Mouse (Mus musculus): ENCODE data around the gene Cyp4f18. TPM values are rescaled to one million over a fixed set of nuclear protein-coding genes. Genes with fewer than 3 reads are reported as not detected.
"Not testable (repeated sequence)": the region's sequence is repeated elsewhere in the genome, so short reads cannot be mapped to it uniquely, and the experiment has no call there.

The Cyp4f18 gene
- polyA plus RNA-seq, 1 experiment from 2014 or later, result 1.3 TPM

GRCm38 (mm10) chr8:71961796-71962195 lies 47.6 kb downstream of the Cyp4f18 start:
- Histone ChIP-seq H3K9ac (ENCODE audit: low read length) (no peak overlapping the region), H3K4me1 (replicated peaks; ENCODE audit: control insufficient read depth, insufficient read depth) (no peaks in the 10 kb centered on the region), H3K4me3 (ENCODE audit: low read depth, low read length) (no peak overlapping the region), H3K9me3 (ENCODE audit: control insufficient read depth, low read length) (no peaks in the 10 kb centered on the region), H3K27ac (replicated peaks) (no peak overlapping the region), H3K4me2 (replicated peaks; ENCODE audit: low read depth) (no peak overlapping the region), H3K27me3 (ENCODE audit: control insufficient read depth, insufficient read depth, low read length) (no peaks in the 10 kb centered on the region), H3K36me3 (ENCODE audit: control insufficient read depth, insufficient read depth, low read length) (peaks cover 6% of the 10 kb centered on the region)
- DNase-seq (ENCODE audit: low spot score), result no peak
- TF ChIP-seq CTCF (IDR thresholded peaks at IDR 0.05; ENCODE audit: low read depth), result no peak
- TF ChIP-seq EP300 (optimal IDR thresholded peaks at IDR 0.05), result no peak
- WGBS, result 89% methylated on average over 5 of the region's 5 CpGs
- ATAC-seq (ENCODE audit: low FRiP score, low TSS enrichment), result no peak

- Histone ChIP-seq H3K4me1 (replicated peaks; ENCODE audit: control insufficient read depth, insufficient read depth) (no peaks in the 10 kb centered on the region), H3K27me3 (ENCODE audit: control insufficient read depth, insufficient read depth, low read length) (no peaks in the 10 kb centered on the region), H3K4me2 (replicated peaks; ENCODE audit: low read depth) (no peak overlapping the region), H3K27ac (replicated peaks) (no peak overlapping the region), H3K9me3 (ENCODE audit: control insufficient read depth, low read length) (no peaks in the 10 kb centered on the region), H3K9ac (ENCODE audit: low read length) (no peak overlapping the region), H3K4me3 (ENCODE audit: low read depth, low read length) (no peak overlapping the region), H3K36me3 (ENCODE audit: control insufficient read depth, insufficient read depth, low read length) (no peaks in the 10 kb centered on the region)
- TF ChIP-seq CTCF (IDR thresholded peaks at IDR 0.05; ENCODE audit: low read depth), result no peak
- no peak for TF ChIP-seq EP300 (optimal IDR thresholded peaks at IDR 0.05)
- DNase-seq (ENCODE audit: low spot score) (no peak), ATAC-seq (ENCODE audit: low FRiP score, low TSS enrichment) (peak; percentile 61; the same call in 1 of the 2 replicates)
Measured at GRCm38 (mm10) chr8:71960483-71960882, 48.9 kb downstream of the Cyp4f18 start.

GRCm38 (mm10) chr8:71954666-71955065 lies 54.8 kb downstream of the Cyp4f18 start:
- Histone ChIP-seq H3K4me3 (ENCODE audit: low read depth, low read length) (no peak overlapping the region), H3K4me1 (replicated peaks; ENCODE audit: control insufficient read depth, insufficient read depth) (0 out of 2 replicates have a peak, but pooled peaks cover 3% of the 10 kb centered on the region), H3K36me3 (ENCODE audit: control insufficient read depth, insufficient read depth, low read length) (no peaks in the 10 kb centered on the region), H3K9me3 (ENCODE audit: control insufficient read depth, low read length) (no peaks in the 10 kb centered on the region), H3K27me3 (ENCODE audit: control insufficient read depth, insufficient read depth, low read length) (no peaks in the 10 kb centered on the region), H3K27ac (replicated peaks) (no peak overlapping the region), H3K9ac (ENCODE audit: low read length) (no peak overlapping the region), H3K4me2 (replicated peaks; ENCODE audit: low read depth) (no peak overlapping the region)
- no peak for ATAC-seq (ENCODE audit: low FRiP score, low TSS enrichment)
- DNase-seq (ENCODE audit: low spot score), result no peak
- WGBS, result 97% methylated on average over 9 of the region's 9 CpGs
- TF ChIP-seq CTCF (IDR thresholded peaks at IDR 0.05; ENCODE audit: low read depth) (no peak), EP300 (optimal IDR thresholded peaks at IDR 0.05) (no peak)

GRCm38 (mm10) chr8:71952961-71953700 lies 56.3 kb downstream of the Cyp4f18 start:
- not testable (repeated sequence) for DNase-seq (ENCODE audit: low spot score); H3K27me3 ChIP-seq (ENCODE audit: control insufficient read depth, insufficient read depth, low read length); H3K36me3 ChIP-seq (ENCODE audit: control insufficient read depth, insufficient read depth, low read length); H3K9ac ChIP-seq (ENCODE audit: low read length); ATAC-seq (ENCODE audit: low FRiP score, low TSS enrichment); H3K4me3 ChIP-seq (ENCODE audit: low read depth, low read length); H3K4me2 ChIP-seq (replicated peaks; ENCODE audit: low read depth); H3K27ac ChIP-seq (replicated peaks); H3K4me1 ChIP-seq (replicated peaks; ENCODE audit: control insufficient read depth, insufficient read depth); H3K9me3 ChIP-seq (ENCODE audit: control insufficient read depth, low read length)
- 88% methylated on average over 16 of the region's 16 CpGs for WGBS

GRCm38 (mm10) chr8:71952489-71952888 lies 56.9 kb downstream of the Cyp4f18 start:
- no peak for ATAC-seq (ENCODE audit: low FRiP score, low TSS enrichment)
- no peaks in the 10 kb centered on the region for H3K36me3 ChIP-seq (ENCODE audit: control insufficient read depth, insufficient read depth, low read length)

GRCm38 (mm10) chr8:71951436-71952161 lies 57.8 kb downstream of the Cyp4f18 start:
- peak overlapping the region; percentile 77 for H3K9ac ChIP-seq (ENCODE audit: low read length)
- H3K4me3 ChIP-seq (ENCODE audit: low read depth, low read length), result peak overlapping the region; percentile 75
- H3K27me3 ChIP-seq (ENCODE audit: control insufficient read depth, insufficient read depth, low read length), result no peaks in the 10 kb centered on the region
- no peaks in the 10 kb centered on the region for H3K9me3 ChIP-seq (ENCODE audit: control insufficient read depth, low read length)
- TF ChIP-seq EP300 (optimal IDR thresholded peaks at IDR 0.05), result no peak
- TF ChIP-seq CTCF (IDR thresholded peaks at IDR 0.05; ENCODE audit: low read depth), result no peak
- no peaks in the 10 kb centered on the region for H3K36me3 ChIP-seq (ENCODE audit: control insufficient read depth, insufficient read depth, low read length)
- no peak overlapping the region; the same call in 1 of the 2 replicates for H3K27ac ChIP-seq (replicated peaks)
- 0 out of 2 replicates have a peak, but pooled peaks cover 3% of the 10 kb centered on the region for H3K4me1 ChIP-seq (replicated peaks; ENCODE audit: control insufficient read depth, insufficient read depth)
- 20% methylated on average over 12 of the region's 14 CpGs for WGBS
- ATAC-seq (ENCODE audit: low FRiP score, low TSS enrichment) (no peak), DNase-seq (ENCODE audit: low spot score) (peak; percentile 22)
- peak overlapping the region; percentile 69 for H3K4me2 ChIP-seq (replicated peaks; ENCODE audit: low read depth)

More at GRCm38 (mm10) chr8:71952489-71952888, 56.9 kb downstream of the Cyp4f18 start:
- H3K4me3 ChIP-seq (ENCODE audit: low read depth, low read length), result no peak overlapping the region
- H3K27ac ChIP-seq (replicated peaks), result no peak overlapping the region
- TF ChIP-seq EP300 (optimal IDR thresholded peaks at IDR 0.05), result no peak
- H3K27me3 ChIP-seq (ENCODE audit: control insufficient read depth, insufficient read depth, low read length), result no peaks in the 10 kb centered on the region
- WGBS, result 85% methylated on average over 1 of the region's 1 CpGs
- no peak overlapping the region for H3K4me2 ChIP-seq (replicated peaks; ENCODE audit: low read depth)
- H3K9me3 ChIP-seq (ENCODE audit: control insufficient read depth, low read length), result no peaks in the 10 kb centered on the region
- DNase-seq (ENCODE audit: low spot score), result no peak
- 0 out of 2 replicates have a peak, but pooled peaks cover 3% of the 10 kb centered on the region for H3K4me1 ChIP-seq (replicated peaks; ENCODE audit: control insufficient read depth, insufficient read depth)
- H3K9ac ChIP-seq (ENCODE audit: low read length), result no peak overlapping the region
